In the genomic region with DNA sequence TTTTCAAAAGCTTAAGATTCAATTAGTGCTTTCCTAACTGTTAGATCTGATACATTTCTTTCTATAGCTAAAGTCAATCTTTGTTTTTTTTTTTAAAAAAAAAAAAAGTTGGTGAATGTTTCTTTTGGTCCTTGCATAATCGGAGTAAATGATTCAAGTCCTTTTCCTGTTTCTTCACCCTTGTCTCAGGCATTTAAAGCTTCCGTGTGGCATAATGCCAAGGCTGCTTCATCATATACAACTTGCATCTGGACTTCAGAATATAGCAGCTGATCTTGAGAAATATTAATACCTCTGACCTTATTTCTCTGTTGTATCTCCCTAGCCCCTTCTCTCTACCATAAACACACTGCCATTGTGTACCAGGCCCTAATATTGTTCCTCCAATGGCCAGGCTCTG, we compare ENCODE assay signal across 15 mouse cellular contexts.
"Had no signal": no experiment of that assay in that cellular context is flagged by ENCODE, and none has a peak within 500 bp of the region (broad histone marks: within the 10 kb centered on the region; RNA-seq: fewer than 3 reads in every experiment).

No protein-coding gene starts in this region.

- H3K27ac ChIP-seq: kidney, postnatal 0 days; limb, embryonic 13.5 days; liver, embryonic 15.5 days; lung, embryonic 15.5 days; macrophage; midbrain, embryonic 13.5 days; neural tube, embryonic 15.5 days; stomach, postnatal 0 days had no signal

- H3K4me1 ChIP-seq: limb, embryonic 13.5 days; liver, embryonic 15.5 days; lung, embryonic 15.5 days; midbrain, embryonic 13.5 days; neural tube, embryonic 15.5 days had no signal

- DNase-seq: kidney, adult 11 months; kidney, adult 9 months; kidney, postnatal 4 days; left cerebral cortex, postnatal 4 days; right cerebral cortex, adult 18-20 months; thymus, postnatal 4 days had no signal

- H3K4me2 ChIP-seq: limb, embryonic 13.5 days; liver, embryonic 15.5 days; lung, embryonic 15.5 days; midbrain, embryonic 13.5 days; neural tube, embryonic 15.5 days had no signal

- H3K36me3 ChIP-seq: limb, embryonic 13.5 days; lung, embryonic 15.5 days; midbrain, embryonic 13.5 days; neural tube, embryonic 15.5 days had no signal

- H3K27me3 ChIP-seq: limb, embryonic 13.5 days; liver, embryonic 15.5 days; lung, embryonic 15.5 days; midbrain, embryonic 13.5 days; neural tube, embryonic 15.5 days had no signal

- H3K9ac ChIP-seq: limb, embryonic 13.5 days; liver, embryonic 15.5 days; lung, embryonic 15.5 days; midbrain, embryonic 13.5 days; neural tube, embryonic 15.5 days had no signal

- H3K4me3 ChIP-seq: limb, embryonic 13.5 days; liver, embryonic 15.5 days; lung, embryonic 15.5 days; midbrain, embryonic 13.5 days; myocyte; neural tube, embryonic 15.5 days had no signal

- H3K9me3 ChIP-seq: limb, embryonic 13.5 days; lung, embryonic 15.5 days; neural tube, embryonic 15.5 days had no signal

- ATAC-seq: midbrain, embryonic 13.5 days had no signal
